Mouse (Mus musculus) myocyte (in vitro differentiated cells): ENCODE data around the gene Gm29427.

Experiments used
- E2F4 ChIP-seq: IDR thresholded peaks from one replicate; pipeline ENCODE4 v1.6.1; 2011; ENCODE audit warnings: mild to moderate bottlenecking, control low read depth, moderate library complexity; ENCODE audit not compliant: insufficient read depth
- MYOD1 ChIP-seq, 3 experiments: IDR thresholded peaks; one replicate each; pipeline ENCODE4 v1.6.1; 2011; ENCODE audit warnings: control low read depth in 2 of 3, low read depth in 2 of 3, mild to moderate bottlenecking in 2 of 3, moderate library complexity in 1 of 3; ENCODE audit not compliant: insufficient read length in 2 of 3, control insufficient read depth in 1 of 3
- MYOG ChIP-seq, 3 experiments: IDR thresholded peaks; one replicate each; pipeline ENCODE4 v1.6.1; 2011; ENCODE audit warnings: control low read depth in 2 of 3, low read depth in 2 of 3, mild to moderate bottlenecking in 2 of 3; ENCODE audit not compliant: insufficient read length in 2 of 3, control insufficient read depth in 1 of 3, insufficient read depth in 1 of 3
- POLR2A ChIP-seq: IDR thresholded peaks from one replicate; pipeline ENCODE4 v1.6.1; 2011; ENCODE audit warnings: low read depth, mild to moderate bottlenecking, control low read depth, moderate library complexity; ENCODE audit not compliant: insufficient read length
- POLR2AphosphoS2 ChIP-seq: IDR thresholded peaks from one replicate; pipeline ENCODE4 v1.6.1; 2011; ENCODE audit warnings: low read depth, control low read depth; ENCODE audit not compliant: insufficient read length
- USF1 ChIP-seq: IDR thresholded peaks from one replicate; pipeline ENCODE4 v1.6.1; 2011; ENCODE audit warnings: low read depth, mild to moderate bottlenecking, control low read depth, moderate library complexity

- TF ChIP-seq MYOG (IDR thresholded peaks at IDR 0.05; ENCODE audit: control insufficient read depth in 1 of 3, insufficient read depth in 1 of 3, insufficient read length in 2 of 3, low read depth in 2 of 3) = no peak
- TF ChIP-seq POLR2A = no peak
- TF ChIP-seq USF1 = no peak
- TF ChIP-seq MYOD1 (IDR thresholded peaks at IDR 0.05; ENCODE audit: control insufficient read depth in 1 of 3, insufficient read length in 2 of 3, low read depth in 2 of 3) = no peak
- TF ChIP-seq POLR2AphosphoS2 = no peak
- TF ChIP-seq E2F4 = no peak
Measured at GRCm38 (mm10) chr1:130629521-130629920, 86.1 kb downstream of the Gm29427 start, which contains the start of gene Zp3r.
